Mouse (Mus musculus) v-Abl transformed pro-B cells (cell line): ENCODE data around the gene Hdac5.

ENCODE experiments used
- in situ Hi-C, 2 experiments: fragments of 400-800 bp; cut with MboI; formaldehyde crosslinking; loops; one replicate each; pipeline ENCODE4 v1.15.1; 2025; ENCODE audit not compliant: unreplicated experiment in 2 of 2

The Hdac5 gene

DNA sequence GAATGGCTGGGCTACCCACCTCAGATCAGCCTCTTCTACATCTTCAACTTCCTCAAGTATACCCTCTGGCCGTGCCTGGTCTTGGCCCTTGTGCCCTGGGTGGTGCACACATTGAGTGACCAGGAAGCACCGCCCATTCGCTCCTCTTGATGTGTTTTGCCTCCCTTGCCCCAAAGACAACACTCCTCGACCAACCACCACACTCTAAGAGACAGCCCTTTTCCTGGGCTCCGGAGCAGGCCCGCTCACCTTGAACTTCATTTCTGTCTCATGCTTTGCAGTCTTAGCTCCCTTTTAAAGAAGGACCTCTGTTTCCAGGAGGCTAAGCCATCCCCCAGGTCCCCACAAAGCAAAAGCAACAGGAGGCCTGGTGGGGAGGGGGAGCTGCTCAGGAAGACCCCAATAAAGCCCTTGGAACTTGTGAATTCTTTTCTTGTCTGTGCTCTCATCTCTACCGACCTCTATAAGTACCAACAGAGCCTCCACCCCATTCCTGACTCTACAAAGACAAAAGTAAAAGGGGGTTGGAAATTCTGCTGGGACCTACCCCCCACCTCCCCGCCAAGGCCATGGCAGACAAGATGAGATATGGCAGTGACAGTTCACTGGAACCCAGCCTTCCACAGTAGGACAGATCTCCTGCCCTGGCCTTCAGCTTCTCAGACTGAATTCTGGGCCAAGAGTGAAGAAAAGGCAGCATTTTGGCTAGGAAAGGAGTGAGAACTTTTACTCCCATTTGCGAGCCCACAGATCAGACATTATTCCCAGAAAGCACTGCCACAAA, 36.1 kb downstream of the Hdac5 start:
- in situ Hi-C loops: no loop called here

DNA sequence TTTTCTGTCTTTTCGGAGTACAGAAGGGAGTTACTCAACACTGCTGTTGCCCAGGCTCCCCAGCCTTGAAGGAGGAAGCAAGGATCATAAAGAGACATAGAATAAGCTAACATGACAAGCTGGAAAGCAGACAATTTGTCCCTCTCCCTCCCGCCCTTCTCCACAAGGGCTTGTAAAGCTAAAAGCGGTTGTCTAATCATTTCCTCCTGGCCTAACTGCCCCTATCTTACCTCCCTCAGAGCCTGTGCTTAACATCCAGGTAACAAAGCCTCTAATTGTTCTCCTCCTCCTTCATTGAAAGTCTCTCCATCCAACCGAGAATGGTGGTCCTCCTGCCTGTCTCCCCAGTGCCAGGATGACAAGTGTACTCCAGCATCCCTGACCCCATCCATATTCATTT, 39.1 kb downstream of the Hdac5 start:
- in situ Hi-C loops: no loop called here

DNA sequence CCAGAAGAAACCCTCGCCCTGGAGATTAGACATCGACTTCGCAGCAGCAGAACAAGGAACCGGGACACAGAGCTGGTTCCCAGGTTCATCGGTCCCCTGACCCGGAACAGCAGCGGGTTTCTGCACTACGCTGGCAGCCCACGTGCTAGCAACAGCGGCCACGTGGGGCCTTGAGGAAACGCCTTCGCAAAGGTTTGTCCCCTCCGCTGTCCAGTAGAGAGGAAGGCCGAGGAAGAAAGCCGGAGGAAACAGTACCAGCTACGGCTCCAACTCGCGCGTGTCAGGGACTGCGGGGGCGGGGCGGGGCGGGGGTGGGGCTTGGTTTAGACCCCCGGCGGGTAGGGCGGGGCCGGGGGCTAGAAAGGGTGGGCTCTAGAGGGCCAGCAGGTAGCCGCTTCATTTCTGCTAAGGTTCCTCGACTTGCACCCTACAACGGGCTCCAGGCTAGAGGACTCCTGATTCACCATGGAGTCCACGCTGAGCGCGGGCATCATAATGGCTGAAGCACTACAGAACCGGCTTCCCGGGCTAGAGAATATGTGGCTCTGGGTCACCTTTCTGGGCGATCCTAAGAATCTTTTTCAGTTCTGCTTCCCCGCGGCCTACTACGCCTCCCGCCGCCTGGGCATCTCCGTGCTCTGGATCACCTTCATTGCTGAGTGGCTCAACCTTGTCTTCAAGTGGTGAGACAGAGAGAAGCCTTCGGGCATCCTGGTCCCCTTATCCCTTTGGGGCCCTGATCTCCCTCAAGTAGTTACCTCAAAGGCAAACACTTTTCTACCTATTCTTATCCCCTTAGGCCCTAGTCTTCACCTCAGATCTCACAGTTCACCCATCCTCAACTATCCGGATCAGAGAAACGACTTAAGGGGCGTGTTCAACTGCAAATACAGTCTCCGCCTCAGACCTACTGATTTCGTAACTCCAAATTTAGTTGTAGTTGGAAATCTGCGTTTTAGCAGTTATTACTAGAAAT, 40.2 kb downstream of the Hdac5 start, which contains the start of gene G6pc3:
G6pc3 (plus strand) TSS at position 160 of the 976 bp plus-strand sequence.
- in situ Hi-C loops: loop anchor here (5.0 kb wide), 2 partner anchors 33 to 38 kb away; no protein-coding TSS in a partner anchor

DNA sequence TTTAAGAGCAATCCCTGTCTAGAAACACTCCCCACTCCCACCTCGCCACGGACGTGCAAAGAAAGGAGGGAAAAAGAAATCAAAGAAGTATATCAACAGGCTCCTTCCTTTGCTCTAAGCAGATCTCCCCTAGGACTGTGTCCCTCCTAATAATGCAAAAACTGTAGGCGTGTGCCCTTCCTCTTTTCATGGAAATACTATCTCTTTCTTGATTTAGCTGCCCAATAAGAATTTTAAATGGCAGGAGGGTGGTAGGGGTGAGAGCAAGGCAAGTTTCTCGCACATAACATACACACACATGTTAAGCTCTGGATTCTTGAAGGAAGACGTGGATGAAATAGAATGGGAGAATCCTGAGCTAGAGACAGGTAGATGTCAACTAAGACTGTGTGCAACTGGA, 41.0 kb downstream of the Hdac5 start:
- in situ Hi-C loops: loop anchor here (5.0 kb wide), 2 partner anchors 33 to 38 kb away; no protein-coding TSS in a partner anchor

DNA sequence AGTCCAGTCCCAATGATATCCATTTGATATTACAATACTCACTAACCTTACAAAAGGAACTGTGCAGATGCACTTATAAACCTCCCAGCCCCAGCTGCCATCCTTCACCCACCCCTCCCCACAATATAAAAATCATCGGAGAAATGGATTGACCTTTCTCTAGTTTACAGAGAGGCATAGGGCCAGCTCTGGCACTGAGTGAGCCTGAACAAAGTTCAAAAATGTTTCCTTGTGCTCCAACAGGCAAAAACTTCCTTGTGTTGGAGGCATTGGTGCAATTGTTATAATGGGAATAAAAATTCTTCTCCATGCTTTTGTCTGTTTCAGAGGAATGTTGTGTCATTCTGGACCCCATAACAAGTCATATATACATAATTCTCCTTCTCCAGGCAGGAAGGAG, 43.7 kb downstream of the Hdac5 start:
- in situ Hi-C loops: loop anchor here (5.0 kb wide), 2 partner anchors 36 to 41 kb away; no protein-coding TSS in a partner anchor

DNA sequence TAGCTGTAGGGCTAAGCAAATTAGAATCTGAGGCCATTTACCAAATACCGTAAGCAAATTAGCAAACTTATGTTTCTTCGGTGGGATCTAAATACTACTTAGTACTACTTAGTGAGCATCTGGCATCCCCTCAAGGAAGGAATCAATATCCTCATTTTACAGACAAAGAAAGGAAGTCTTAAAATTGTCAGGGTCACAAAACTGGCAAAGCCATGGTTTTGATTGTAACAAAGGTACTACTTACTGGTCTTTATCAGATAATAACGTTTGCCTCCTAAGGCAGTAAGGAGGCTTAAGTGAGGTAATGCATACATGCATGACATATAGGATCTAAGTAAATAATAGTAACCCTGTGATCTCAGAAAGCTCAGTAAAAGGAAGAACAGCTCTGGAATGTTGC, 44.3 kb downstream of the Hdac5 start:
- in situ Hi-C loops: loop anchor here (5.0 kb wide), 2 partner anchors 37 to 42 kb away; no protein-coding TSS in a partner anchor

DNA sequence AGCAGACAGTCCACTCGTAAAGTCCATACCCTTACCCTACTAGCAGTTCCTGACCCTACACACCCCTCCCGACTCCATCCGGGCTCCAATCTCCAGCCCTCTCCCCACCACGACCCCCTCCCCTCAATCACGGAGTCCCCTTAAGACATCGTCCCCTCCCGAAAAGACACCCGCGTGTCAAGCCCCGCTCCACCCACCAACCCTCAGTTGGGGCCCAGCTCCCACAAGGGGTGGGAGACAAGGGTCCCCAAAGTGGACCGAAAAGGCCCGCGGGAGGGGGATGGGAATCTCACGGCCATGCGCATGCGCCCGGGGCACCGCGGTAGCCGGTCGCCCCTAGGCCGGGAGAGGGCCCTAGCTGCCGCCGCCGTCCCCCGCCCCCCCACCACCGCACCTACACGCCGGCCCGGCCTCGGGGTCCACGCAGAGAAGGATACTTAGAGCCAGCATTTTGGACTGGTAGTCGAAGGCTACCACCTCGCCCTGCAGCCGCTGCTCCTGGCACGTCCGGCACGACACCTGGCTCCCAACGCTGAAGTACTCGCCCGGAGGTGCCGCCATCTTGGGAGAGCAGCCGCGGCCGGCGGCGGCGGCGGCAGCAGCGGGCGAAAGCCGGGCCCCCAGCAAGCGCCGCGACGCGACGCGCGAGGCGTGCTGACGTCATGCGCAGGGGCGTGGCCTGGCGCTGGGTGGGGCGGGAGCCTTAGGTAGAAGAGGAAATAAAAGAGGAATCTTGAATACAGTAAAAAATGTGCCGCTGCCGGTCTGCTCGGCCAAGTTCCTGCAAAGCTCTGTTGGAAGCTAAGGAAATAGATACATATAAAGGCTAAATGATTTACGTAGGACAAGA, 45.1 kb downstream of the Hdac5 start, which contains the start of gene Lsm12:
Lsm12 (minus strand) TSS at position 651 of the 850 bp plus-strand sequence.
- in situ Hi-C loops: loop anchor here (5.0 kb wide), 2 partner anchors 37 to 42 kb away; no protein-coding TSS in a partner anchor

DNA sequence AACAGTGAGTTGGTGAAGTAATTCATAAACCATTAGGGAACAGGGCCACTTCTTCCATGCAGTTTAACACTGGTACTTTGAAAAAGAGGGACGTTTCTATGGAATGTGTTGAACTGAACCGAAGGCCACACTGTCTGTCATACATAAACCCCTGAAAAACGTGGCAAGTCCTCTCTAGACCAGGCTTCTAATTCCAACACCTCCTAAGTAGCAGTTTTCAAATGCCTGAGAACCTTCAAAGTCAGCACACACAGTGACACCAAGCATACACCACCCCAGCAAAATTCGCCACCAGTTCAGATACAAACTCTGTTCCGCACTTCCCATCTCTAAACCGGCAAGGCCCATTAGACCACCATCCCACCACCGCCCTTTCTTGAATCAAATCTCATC, 45.7 kb downstream of the Hdac5 start:
- in situ Hi-C loops: no loop called here

DNA sequence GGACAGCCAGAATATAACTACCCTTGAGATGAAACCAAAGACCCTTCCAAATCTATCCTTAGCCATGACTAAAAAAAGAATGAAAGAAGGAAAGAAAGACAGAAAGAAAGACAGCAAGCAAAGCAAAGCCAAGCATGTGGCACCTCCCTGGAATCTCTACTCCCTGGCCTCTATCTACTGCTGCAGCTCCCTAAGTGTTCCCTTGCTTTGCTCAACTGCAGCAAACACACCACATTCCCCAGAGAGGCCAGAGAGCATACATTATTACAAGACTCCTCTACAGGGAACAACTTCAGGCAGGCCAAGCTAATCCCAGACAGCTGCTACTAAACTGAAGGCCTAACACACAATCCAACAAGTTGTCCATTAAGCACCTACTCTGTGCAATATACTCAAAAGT, 50.1 kb downstream of the Hdac5 start:
- in situ Hi-C loops: no loop called here

DNA sequence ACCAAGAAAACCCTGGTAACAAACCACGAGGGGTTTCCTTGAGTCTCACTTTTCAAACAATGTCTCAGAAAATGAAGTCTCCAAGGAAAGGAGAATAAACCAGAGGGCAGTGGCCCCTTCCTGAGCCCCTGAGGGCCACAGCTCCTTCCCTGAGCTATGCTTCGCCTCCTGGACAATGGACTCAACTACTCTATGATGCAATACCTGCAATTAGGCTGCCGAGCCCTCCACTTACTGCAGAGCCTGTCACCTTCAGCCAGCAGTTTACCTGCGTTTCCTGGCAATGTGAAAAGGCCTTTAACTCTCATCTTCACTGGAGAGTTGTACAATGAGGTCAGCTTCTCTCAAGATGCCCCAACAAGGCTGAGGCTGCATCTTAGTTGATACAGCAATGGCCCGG, 61.3 kb downstream of the Hdac5 start:
- in situ Hi-C loops: no loop called here

DNA sequence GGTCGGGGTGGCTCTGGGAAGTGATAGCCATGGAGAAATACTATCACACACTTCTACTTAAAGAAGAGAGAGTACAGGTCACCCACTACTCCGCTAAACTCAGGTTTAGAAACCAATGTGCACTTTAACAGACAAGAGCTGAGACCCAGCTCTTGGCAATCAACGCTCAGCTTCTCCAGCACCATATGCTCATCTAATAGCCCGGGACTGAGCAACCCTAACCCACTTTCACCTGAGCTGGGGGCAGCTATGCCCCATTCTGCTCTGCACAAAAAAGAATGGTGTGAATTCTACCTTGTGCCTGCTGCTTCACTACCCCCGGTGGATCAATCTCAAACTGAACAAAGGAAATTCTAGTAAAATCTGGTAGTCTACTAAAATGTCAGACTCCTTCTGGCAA, 62.4 kb downstream of the Hdac5 start:
- in situ Hi-C loops: no loop called here

DNA sequence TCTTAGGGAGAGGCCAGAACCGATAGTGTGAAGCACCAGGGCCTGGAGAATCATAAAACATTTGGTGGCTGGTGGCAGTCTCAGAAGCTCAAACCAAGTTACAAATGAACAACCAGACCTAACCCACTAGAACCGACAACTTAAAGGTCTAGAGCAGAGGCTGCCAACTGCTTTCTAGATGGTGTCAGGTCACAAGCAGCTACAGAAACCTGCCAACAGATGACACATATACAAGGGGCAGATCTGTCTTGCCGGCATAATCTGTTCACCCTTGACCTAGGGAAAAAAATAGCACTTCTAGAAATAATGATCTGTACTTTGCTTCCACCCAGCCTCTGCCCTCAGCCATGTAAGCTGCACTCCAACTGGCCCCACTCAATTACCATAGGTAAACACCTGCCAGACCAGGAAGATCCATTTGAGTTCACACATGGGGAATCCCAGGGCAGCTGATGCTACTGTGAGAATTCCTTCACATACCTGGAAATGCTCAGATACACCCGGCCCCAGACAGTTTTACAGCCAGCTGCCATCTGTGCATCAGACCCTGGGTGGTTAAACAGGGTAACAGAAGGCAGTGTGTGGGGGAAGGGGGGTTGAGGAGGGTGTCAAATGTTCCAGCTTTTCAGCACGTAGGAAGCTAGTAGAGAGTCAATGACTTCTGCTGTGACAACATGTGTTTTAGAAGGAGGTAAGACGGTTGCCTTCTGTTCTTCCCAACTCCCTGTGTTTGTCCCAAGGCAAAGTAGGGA, 63.8 kb downstream of the Hdac5 start:
- in situ Hi-C loops: no loop called here

DNA sequence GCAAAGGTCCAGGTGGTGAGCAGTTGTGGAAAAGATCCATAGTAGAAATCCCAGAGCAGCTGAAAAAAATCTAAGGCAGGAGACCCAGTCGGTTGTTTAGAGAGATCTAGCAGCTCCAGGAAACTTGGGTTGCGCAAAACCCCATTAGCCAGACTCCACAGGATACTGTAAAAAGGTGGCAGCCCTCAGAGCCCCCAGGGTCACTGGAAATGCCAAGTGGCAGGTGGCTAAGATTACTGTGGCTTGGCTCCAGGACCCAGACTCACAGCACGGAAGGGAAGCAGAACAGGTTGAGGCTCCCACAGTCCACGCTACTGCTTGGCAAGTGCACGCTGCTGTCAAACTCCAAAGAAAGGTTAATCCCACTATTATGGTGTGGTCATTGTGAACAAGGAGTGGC, 70.2 kb downstream of the Hdac5 start:
- in situ Hi-C loops: loop anchor here in 1 of 2 experiments (5.0 kb wide), 1 partner anchor 68 kb away; no protein-coding TSS in a partner anchor

DNA sequence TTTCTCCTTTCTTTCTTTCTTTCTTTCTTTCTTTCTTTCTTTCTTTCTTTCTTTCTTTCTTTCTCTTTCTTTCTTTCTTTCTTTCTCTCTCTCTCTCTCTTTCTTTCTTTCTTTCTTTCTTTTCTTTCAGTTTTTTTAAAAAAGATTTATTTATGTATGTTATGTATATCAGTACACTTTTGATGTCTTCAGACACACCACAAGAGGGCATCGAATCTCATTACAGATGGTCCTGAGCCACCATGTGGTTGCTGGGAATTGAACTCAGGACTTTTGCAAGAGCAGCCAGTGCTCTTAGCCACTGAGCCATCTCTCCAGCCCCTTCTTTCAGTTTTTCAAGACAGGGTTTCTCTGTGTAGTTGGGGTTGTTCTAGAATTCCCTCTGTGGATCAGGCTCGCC, 71.9 kb downstream of the Hdac5 start:
- in situ Hi-C loops: loop anchor here in 1 of 2 experiments (5.0 kb wide), 1 partner anchor 69 kb away; no protein-coding TSS in a partner anchor

DNA sequence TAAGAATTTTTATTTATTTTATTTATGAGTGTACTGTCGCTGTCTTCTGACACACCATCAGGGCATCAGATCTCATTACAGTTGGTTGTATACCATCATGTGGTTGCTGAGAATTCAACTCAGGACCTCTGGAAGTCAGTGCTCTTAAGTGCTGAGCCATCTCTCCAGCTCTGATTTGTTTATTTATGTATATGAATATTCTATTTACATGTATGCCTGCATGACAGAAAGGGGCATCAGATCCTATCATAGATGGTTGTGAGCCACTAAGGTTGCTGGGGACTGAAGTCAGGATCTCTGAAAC, 73.2 kb downstream of the Hdac5 start:
- in situ Hi-C loops: loop anchor here in 1 of 2 experiments (5.0 kb wide), 1 partner anchor 71 kb away; no protein-coding TSS in a partner anchor

DNA sequence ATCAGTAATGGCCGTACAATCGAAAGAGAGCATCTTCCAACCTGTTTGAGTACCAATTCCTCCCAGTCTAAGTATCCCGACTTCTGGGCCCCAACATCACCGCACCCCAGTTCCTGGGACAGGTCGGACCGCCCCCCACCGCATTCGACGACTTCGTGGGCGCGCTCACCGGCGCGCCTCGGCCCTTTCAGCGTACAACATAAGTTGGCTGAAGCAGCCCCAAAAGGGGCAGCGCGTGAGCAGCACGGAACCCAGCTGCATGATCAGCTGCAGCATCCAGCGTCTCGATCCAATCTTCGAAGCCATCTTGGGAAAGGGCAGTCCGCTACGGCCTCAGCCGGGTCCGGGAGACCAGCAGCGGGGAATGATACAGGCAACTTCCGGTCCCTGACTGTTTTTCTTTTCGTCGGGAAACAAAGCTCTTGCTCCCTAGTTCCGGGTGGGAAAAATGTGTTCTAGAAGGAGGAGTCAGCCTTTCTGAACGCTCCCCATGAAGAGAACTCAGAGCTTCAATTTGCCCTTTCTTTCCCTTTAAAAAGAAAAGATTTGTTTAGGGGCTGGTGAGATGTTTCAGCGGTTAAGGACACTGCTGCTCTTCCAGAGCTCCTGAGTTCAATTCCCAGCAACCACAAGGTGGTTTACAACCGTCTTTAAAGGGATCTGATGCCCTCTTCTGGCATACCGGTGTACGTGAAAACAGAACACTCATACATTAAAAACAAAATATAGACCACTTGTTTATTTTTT, 73.8 kb downstream of the Hdac5 start, which contains the start of gene Tmem101:
Tmem101 (minus strand) TSS at position 366 of the 747 bp plus-strand sequence.
- in situ Hi-C loops: loop anchor here in 1 of 2 experiments (5.0 kb wide), 1 partner anchor 71 kb away; no protein-coding TSS in a partner anchor

DNA sequence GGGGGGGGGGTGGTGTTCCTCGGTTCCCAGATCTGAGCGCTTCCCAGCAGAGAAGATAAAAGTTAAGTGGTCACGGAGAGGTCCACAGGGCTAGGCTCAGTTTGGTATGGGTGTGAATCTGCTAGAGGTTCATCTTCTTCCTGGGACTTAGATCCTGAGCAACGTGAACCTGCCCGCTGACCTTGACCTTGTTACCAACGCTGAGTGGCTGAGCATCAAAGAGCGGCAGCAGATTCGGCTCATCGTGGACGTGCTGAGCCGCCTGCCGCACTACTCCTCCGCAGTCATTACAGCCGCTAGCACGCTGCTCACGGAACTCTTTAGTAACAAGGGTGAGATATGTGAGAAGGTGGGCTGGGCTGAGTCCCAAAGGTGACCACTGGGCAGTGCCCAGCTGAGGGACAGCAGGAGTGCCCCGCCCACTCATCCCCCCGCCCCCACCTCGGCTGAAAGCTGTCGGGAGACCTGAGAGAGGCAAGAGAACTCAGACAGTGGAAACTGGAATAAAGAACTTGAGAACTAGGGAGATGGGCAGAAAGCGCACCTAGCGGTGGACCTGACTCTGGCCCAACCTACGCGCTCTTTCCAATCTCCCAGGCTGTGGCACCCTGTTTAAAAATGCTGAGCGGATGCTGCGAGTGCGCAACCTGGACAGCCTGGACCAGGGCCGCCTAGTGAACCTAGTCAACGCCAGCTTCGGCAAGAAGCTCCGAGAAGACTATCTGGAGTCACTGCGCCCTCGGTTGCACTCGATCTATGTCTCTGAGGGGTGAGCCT, 82.6 kb downstream of the Hdac5 start:
- in situ Hi-C loops: loop anchor here in 1 of 2 experiments (5.0 to 10.0 kb wide), 2 partner anchors 80 to 153 kb away; no protein-coding TSS in a partner anchor
